Mouse (Mus musculus): ENCODE data around the gene Pygo1.

The Pygo1 gene

DNA sequence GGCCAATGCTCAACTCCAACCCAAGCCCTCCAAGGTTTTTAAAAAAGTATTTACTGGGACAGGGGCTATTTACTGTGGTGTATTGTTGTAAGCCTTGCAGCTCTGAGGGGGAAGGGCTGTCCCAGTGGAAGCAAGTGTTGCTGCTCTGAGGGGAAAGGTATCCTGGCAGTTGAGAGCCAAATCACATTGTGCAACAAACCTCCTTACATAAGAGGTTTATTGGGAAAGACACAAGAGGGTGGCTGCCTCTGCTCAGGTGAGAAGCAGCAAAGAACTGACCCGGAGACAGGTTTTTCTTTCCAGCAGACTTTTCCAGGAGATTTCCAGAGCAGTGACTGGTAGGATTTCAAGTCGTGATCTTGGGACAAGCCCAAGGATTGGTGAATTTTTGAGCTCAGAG, 10.9 kb downstream of the Pygo1 start:
- no peak for DNase-seq

DNA sequence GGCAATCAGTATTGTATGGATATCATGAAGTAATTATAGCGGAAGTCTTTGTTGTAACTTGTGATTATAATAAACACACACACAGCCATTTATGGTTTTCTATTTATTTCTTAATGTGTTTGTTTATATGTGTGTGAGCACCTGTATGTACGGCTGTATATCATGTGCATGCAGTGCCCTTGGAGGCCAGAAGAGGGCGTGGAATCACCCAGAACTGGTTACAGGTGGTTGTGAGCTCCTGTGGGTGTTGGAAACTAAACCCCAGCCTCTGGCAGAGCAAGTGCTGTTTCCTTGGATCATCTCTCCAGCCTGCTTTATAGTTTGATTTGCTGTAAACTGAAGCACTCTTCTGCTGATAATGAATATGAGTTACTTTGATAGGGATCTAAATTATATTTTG, 18.0 kb downstream of the Pygo1 start:
- no peak for DNase-seq

DNA sequence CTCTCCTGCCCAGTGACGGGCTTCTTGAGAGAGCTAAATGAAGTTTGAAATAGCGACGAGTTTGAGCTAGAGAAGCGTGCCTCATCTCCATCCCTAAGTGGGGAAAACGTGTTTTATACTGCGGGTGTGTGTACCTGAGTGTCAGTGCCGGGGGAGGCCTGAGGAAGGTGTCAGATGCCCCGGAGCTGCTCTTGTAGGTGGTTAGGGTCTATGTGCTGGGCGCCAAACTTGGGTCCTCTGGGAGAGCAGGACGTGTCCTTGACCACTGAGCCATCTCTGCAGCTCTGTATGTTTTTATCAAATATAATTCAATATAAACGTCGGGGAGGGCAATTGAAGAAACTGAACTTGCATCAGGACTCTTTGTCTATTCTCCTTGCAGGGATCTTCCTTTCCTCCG, 18.8 kb downstream of the Pygo1 start:
- no peak for DNase-seq

DNA sequence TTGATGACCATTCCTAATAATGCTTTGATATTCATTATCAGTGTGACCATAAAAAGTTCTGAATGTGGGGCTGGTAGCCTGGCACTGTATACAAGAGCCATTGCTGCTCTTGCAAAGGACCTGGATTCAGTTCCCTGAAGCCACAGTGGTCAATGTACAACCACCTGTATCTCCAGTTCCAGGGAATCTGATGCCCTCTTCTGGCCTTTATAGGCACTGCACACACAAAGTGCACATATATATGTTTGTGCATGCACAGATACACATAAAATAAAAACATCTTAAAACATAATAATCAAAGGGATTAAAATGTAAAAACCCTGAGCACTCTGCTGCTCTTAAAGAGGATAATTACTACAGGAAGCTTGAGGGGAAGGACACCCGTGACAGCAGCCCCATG, 21.6 kb downstream of the Pygo1 start:
- DNase-seq: no peak

DNA sequence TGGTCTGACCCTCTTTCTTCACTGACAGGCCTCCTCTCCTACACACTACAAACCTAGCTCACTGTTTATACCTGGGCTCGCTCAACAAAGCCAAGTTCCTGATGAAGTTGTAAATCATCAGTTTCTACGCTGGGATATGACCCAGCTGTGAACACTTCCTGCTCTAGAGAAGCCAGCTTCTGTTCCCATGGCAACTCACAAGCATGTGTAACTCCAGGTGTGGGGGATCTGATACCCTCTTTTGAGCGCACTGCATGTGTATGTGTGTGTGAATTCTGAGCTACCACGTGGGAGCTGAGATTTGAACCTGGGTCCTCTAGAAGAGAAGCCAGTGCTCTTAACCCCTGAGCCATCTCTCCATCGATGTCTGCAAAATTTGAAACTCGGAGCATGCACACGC, 24.1 kb downstream of the Pygo1 start:
- no peak for DNase-seq

DNA sequence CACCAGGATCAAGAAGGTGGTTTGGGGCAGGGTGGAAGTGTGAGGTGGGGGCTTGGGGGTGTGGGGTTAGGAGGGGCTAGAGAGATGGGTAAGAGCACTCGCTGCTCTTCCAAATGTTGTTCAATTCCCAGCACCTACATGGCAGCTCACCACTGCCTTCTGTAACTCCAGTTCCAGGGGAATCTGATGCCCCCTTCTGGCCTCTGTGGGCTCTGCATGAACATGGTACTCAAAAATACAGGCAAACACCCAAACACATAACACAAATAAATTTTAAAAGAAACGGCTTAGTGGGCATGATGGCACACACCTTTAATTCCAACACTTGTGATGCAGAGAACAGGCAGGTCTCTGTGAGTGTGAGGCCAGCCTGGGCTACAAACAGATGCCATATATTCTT, 29.3 kb downstream of the Pygo1 start:
- no peak for DNase-seq

DNA sequence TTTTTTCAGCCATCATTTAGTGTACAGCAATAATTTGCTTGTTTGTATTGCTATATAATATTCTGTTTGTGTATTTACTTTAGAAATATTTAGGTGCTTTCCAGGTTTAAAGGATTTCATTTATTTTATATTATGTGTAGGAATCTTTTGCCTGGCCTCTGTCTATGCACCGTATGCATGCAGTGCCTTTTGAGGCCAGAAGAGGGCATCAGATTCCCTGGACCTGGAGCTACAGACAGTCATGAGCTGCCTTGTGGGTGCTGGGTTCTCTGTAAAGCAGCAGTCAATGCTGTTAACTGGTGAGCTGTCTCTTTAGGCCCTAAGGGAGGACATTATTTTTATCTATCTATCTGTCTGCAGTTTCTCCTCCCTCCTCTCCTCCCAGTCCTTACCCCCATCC, 30.1 kb downstream of the Pygo1 start:
- DNase-seq: peak in 1 of 2 experiments; percentile 38

DNA sequence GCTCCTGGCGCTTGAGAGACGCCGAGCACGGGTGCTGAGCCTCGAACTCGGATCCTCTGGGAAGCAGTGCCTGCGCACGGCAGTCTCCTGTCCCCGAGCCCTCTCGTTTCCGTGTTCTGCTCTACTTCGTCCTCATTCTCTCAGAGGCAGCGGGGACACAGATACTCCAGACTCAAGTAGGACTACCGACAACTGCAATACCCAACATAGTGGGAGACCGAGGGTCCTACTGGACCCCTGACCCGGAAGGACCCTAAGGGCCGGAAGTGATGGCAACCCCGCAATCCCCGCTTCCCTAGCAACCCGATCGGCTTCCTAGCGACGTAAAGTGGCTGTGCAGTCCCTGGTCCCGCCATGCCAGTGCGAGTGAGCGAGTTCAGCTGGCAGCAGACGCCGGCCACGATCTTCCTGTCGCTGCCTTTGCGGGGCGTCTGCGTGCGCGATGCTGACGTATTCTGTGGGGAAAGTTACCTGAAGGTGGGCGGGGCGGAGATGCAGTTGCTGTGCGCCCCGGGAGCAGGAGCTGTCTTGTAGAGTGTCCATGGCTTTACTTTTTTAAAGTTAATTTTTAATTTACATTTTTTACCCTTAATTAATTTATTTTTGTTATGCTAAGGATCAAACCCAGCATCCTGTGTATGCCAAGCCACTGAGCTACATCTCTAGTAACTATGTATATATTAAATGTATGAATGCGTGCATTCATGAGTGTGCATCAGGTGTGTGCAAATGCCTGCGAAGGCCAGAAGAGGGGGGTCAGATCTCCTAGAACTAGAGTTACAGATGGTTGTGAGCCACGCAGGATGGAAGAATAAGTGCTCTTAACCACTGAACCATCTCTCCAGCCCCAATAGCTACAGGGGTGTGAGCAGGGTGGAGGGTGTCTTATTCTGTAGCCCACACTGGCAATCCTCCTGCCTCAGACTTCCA, 33.3 kb downstream of the Pygo1 start, which contains the start of the genes Dyx1c1 and Gm44503:
Gene Dyx1c1, plus strand, starts transcription at position 265 of the 930 bp plus-strand sequence.
Gene Gm44503, plus strand, starts transcription at position 332 of the 930 bp plus-strand sequence.
- peak; percentile 65 to 66 for DNase-seq

DNA sequence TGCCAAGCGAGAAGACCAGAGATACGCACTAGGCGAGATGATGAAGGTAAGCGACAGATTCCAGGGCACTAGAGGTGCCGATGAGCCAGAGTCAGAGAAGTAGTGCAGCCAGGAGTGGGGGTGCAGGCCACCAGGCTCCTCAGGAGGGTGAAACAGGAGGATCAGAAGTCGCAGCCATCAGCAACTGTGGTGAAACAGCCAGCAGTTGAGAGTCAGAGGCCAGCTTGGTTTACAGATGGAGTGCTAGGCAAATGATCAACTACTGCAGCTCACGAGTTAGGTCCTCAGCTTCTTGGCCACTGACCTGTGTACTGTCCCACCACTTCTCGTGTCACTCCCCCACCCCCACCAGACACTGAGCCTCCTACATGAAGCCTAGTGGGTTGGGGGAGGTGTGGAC, 35.9 kb downstream of the Pygo1 start:
- no peak for DNase-seq

DNA sequence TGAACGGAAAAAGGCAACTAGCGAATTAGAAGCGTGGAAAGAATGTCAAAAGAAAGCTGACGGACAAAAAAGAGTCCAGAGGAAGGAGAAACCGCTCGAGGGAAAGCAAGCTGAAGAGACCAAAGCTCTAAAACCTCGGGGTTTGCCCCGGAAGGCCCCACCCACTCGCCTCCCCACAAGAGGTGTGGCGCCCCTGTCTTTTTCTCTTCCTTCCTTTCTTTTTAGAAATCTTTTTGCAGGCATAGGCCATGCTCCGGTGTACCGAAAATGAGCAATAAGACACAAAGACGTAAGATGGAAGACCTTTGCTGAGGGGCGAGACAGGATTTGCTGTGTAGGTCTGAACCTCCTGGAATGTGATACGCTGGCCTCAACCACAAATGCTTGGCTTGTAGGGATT, 36.5 kb downstream of the Pygo1 start:
- DNase-seq: peak; percentile 39 to 42

DNA sequence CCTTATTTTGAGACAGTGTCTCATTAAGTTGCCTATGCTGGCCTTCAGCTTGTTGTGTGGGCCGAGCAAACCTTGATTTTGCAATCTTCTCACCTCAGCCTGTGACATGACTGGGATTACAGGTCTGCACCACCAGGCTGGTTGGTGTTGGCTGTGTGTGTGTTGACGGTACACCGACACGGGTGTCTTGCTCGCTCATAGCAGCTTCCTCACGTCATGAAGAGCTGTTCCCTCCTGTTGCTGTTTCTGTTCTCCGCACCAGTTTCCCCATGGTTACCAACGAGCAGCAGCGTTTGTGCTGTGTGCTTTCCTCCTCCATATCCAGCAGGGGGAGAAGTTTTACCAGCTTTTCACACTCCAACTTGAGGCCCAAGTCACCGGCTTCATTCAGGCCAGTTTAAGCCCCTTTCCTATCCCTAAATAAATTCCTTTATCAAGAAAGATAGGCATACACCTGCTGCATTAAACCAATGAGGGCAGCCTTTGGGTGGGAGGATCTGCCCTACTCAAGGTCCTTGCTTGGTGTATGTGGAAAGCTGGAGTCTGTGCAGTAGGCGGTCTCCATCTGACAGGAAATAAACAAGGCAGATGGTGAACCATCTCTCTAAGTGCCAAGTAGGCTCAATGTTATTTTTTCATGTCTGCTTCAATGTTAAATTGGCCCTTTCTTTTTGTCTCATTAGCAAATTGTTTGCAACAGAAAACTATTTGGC, 43.1 kb downstream of the Pygo1 start:
- DNase-seq: peak; percentile 13 to 28

DNA sequence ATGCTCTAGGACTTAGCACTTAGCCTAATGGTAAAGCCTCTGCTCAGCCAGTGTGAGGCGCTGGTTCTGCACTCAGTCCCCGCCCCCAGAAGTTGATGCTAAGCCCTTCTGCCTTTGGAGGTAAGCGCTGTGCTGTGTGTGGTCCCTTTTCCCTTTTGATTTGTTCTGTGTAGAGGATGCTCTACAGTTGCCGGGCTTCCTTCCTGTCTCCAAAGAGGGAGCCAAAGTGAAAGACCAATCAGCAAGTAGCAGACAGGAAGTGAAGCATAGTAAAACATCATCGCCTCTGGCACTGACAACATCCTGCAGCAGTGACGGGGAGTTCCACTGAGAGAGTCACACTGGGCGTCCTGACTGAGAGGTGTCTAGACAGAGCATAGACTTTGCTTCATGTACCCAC, 44.4 kb downstream of the Pygo1 start:
- no peak for DNase-seq

DNA sequence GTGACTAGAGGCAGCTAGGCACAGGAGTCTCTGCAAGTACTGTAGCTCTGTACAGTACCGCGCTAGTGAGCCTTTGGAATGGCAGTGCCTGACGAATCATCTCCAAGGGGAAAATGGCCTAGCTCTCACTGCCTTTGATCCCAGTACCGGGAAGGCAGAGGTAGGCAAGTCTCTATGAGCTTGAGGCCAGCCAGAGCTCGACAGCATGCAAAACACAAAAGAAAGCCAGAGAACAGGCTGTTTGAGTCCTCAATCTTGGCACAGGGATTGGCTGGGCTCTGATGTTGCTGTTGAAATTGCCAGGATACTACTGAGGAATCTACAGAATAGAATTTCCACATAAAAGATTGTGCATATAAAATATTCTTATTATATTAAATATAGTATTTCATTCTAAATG, 47.0 kb downstream of the Pygo1 start:
- no peak for DNase-seq

DNA sequence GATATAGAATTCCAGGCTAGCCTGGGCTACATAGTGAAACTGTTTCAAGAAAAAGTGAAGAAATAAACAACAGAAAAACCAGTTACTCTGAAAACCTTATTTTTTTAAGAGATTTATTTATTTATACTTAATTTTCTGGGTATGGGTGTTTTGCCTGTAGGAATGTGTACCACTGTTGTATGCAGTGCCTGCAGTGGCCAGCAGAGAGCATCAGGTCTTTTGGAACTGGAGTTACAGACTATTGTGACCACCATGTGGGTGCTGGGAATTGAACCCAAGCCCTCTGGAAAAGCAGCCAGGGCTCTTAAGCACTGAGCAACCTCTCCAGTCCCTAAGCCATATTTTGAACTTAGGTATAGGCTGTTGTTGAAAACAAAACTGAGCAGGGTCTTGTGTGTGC, 47.5 kb downstream of the Pygo1 start:
- no peak for DNase-seq

DNA sequence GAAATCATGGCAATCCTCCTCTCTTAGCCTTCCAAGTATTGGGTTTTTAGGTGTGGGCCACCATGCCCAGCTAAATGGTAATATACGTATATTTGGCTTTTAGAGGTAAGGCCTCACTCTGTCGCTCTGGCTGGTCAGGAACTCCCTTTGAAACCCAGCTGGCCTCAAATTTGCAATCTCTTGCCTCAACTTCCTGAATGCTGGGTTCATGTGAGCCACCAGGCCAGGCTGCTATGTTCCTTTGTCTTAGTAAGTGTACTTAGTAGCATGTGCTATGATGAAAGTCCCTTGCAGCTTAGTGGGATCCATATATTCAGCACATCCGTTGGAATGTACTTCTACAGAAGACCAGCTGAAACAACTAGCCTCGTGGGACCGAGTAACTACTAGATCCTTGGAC, 49.3 kb downstream of the Pygo1 start:
- DNase-seq: no peak

DNA sequence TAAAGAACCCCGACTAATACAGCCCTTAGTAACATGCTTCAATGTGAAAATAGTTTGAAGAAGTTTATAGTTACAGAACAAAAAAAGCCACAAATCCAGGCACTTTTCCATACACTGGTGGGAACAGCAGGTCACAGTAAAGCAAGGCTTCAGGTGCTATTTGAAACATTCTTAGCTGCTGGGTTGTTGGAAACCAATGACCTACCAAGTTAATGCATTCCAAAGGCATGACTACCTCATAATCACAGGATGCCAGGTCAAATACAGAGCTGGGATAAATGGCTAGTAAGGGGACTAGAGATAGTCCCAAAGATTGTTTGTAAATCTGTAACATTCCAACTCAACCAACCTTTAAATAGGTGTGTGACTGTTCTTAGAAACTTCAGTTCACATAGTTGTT, 49.8 kb downstream of the Pygo1 start:
- DNase-seq: no peak

DNA sequence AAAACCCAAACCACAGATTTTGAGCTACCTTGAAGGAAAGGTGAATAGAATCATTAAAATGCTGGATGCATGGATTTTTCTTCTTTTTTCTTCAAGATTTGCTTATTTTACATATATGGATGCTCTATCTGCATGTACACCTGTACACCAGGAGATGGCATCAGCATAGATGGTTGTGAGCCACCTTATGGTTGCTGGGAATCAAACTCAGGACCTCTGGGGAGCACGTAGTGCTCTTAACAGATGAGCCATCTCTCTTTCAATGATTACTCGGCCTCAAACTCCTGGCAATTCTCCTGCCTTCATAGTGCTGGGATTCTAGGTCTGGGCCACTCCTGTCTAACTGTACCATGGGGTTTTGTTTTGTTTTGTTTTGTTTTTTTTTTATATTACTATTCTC, 57.6 kb downstream of the Pygo1 start:
- DNase-seq: no peak

DNA sequence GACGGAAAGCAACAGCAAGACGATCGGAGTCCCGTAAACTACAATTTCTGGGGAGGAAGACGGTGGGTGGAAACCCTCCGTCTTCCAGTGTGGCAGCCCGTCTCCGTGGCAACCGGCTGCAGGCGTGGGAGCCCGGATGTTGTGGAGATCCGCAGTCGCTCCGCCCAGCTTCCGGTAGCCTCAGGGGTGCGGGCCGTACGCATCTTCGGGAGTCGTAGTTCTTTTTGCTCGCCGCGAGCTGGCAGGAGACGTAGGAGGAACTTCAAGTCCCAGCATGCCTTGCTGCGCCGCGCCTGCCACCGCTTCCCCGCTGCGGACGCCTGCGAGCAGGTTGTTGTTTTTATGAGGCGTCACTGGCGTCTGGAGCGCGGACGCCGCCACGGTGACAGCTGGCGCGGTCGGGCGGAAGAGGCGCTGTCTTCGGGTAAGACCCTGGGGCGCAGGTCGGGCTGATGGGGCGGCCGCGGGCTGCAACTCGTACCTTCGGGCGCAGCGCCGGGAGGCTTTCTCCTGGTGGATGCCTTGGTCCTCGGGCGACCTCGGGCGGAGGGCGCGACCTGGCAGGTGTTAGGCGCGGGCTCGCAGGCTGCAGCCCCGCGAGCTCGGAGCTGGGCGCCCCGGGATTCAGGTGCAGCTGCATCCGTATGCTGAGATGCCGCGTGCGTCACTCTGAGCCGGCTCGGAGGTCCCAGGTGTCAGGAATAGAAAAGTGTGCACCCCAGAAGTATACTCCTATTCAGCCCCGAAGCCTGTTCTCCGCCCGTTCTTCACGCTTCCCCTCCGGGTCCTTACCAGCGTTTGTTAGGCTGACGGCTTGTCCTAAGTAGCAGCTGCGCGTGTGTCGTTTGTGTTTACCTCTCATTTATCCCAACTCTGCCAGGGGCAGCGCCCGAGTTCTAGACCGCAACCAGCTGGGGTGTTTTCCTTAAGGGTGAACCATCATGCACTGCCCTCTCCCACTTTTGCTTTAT, 60.1 kb downstream of the Pygo1 start, which contains the start of the genes Ccpg1os and Ccpg1:
Gene Ccpg1os, minus strand, starts transcription at position 133 of the 971 bp plus-strand sequence.
Gene Ccpg1, plus strand, starts transcription at position 180 of the 971 bp plus-strand sequence.
- DNase-seq: peak; percentile 89 to 95

DNA sequence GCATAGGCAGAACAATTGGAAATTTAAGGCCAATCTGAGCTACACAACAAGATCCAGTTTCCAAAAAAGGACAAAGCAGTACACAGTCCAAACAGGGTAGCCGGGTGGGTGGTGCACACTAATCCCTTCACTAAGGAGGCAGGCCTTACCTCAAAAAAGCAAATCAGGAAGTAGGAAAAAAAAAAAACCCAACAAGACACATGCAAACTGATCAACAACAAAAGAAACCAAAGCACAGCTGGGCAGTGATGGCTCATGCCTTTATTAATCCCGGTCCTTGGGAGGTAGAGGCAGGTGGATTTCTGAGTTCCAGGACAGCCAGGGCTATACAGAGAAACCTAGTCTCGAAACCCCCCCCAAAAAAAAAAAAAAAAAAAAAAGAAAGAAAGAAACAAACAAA, 62.3 kb downstream of the Pygo1 start:
- DNase-seq: no peak

DNA sequence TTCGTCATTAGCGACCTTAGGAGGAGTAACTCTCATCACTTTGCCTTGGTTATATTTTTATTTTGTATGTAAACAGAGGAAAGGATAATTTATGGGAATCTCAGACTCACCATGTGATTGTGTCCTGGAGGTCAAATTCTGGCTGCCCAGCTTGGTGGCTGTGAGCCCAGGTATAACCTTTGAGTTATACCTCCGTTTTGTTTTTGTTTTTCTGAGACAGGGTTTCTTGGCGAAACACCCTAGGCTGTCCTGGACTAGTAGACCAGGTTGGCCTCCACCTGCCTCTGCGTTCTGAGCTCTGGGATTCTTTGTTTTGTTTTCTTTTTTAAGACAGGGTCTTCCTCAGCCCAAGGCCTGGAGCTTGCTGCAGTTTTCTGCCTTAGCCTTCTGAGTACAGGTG, 63.3 kb downstream of the Pygo1 start:
- no peak for DNase-seq

DNA sequence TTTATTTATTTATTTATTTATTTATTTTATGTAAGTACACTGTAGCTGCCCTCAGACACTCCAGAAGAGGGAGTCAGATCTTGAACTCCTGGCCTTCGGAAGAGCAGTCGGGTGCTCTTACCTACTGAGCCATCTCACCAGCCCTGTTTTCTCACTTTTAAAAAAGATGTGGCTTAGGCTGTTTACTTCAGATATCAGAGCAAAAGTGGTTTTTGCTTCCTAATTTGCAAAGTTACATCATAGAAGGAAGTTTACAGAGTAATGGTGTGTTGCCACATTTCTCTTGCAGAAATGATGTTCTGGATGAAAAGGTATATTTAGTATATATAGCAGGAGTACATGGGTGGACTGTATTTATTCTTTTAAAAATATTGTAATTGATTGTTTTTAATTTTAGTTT, 66.0 kb downstream of the Pygo1 start:
- DNase-seq: no peak

DNA sequence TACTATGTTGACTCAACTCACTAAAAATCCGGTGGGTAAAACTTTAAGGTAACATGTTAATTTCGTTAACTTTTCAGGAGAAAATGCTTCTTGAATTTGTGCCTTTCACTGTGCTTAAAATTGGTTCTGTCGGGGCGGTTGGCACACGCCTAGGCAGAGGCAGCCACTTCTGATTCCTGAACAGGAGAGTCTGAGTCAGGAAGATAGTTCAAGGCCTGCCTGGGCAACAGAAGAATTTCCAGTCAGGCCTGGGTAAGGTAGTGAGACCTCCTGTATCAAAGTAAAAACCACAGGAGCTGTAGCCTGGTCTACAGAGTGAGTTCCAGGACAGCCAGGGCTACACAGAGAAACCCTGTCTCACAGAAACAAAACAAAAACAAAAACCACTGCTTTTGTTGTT, 67.1 kb downstream of the Pygo1 start:
- no peak for DNase-seq

DNA sequence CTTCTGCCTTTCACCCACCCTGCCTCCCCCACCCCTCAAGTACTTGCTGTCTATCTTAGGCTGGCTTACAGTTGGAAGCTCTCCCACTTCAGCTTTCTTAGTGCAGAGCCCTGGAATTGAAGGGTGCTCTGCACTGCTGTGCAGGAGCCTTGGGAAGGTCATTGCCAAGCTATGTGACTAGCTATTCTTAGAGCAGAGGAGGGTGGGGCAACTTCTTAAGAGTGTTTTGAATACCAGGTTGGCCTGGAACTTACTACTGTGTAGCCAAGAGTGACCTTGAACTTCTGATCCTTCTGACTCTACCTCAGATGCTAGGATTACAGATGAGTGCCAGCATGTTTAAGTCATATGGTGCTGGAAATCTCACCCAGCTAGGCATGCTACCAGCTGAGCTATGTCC, 70.7 kb downstream of the Pygo1 start:
- DNase-seq: no peak
